Mouse (Mus musculus) embryonic facial prominence, embryonic 14.5 days (tissue): Measurements from ENCODE around the gene Cfc1. TPM values are rescaled to one million over a fixed set of nuclear protein-coding genes. Genes with fewer than 3 reads are reported as not detected.
A peak's percentile ranks its signal among the peaks of the same experiment; 100 is the strongest.
"Not testable (repeated sequence)": the region's sequence is repeated elsewhere in the genome, so short reads cannot be mapped to it uniquely, and the experiment has no call there.

Source experiments
- ATAC-seq: fragments of 200-750 bp; cut with Nextera tagmentation; 2 replicates; pipeline ENCODE4 v1.8.0; 2017; ENCODE audit warnings: low read depth, moderate number of reproducible peaks, moderate TSS enrichment
- DNase-seq: peaks from one replicate; pipeline ENCODE4 v3.0.0-alpha.2; 2015; ENCODE audit warnings: low spot score
- H3K27ac ChIP-seq: fragments of 300-500 bp; sonication (generic); replicated peaks from 2 replicates; pipeline ENCODE4 v1.5.1; 2014; ENCODE audit warnings: low read depth, mild to moderate bottlenecking, low read length, moderate library complexity
- H3K27me3 ChIP-seq: fragments of 300-500 bp; sonication (generic); replicated peaks from 2 replicates; pipeline ENCODE4 v1.6.1; 2014; ENCODE audit warnings: low read length; ENCODE audit not compliant: control insufficient read depth, insufficient read depth
- H3K36me3 ChIP-seq: fragments of 300-500 bp; sonication (generic); 2 replicates; pipeline ENCODE4 v1.6.1; 2014; ENCODE audit warnings: low read length, mixed read lengths; ENCODE audit not compliant: control insufficient read depth, insufficient read depth
- H3K4me1 ChIP-seq: fragments of 300-500 bp; sonication (generic); 2 replicates; pipeline ENCODE4 v1.6.1; 2014; ENCODE audit warnings: antibody characterized with exemption, low read length; ENCODE audit not compliant: control insufficient read depth, insufficient read depth
- H3K4me2 ChIP-seq: fragments of 300-500 bp; sonication (generic); 2 replicates; pipeline ENCODE4 v1.6.1; 2014; ENCODE audit warnings: low read depth, mild to moderate bottlenecking, low read length, moderate library complexity, mixed read lengths
- H3K4me3 ChIP-seq: fragments of 300-500 bp; sonication (generic); 2 replicates; pipeline ENCODE4 v1.5.1; 2014; ENCODE audit warnings: low read depth, mild to moderate bottlenecking, low read length
- H3K9ac ChIP-seq: fragments of 300-500 bp; sonication (generic); 2 replicates; pipeline ENCODE4 v1.6.1; 2014; ENCODE audit warnings: low read depth, mild to moderate bottlenecking, low read length, moderate library complexity, mixed read lengths
- H3K9me3 ChIP-seq: fragments of 300-500 bp; sonication (generic); 2 replicates; pipeline ENCODE4 v1.6.1; 2016; ENCODE audit warnings: low read length; ENCODE audit not compliant: control insufficient read depth
- WGBS: fragments of 180-500 bp; shearing (Covaris S2); extraction: QIAGEN DNeasy Blood & Tissue Kit; methylation state at CpG from one replicate; pipeline ENCODE4 v1.1.7; 2014; 5-methylcytosine and 5-hydroxymethylcytosine counted together
- polyA plus RNA-seq: library from polyadenylated mRNA; unstranded; fragments of >200 nt; fragmentation: Nextera tagmentation; extraction: Ambion mirVana; gene quantifications from 2 replicates; pipeline ENCODE4 v1.2.1, GENCODE M21; 2014

Cfc1 gene
- polyA plus RNA-seq, 1 experiment from 2014 or later = 0.35 TPM

- Histone ChIP-seq H3K27ac (no peak overlapping the region), H3K9ac (no peak overlapping the region), H3K9me3 (no peaks in the 10 kb centered on the region), H3K4me3 (peak overlapping the region; percentile 13; the same call in 1 of the 2 replicates), H3K4me2 (peak overlapping the region; percentile 42), H3K4me1 (0 out of 2 replicates have a peak, but pooled peaks cover 6% of the 10 kb centered on the region), H3K36me3 (no peaks in the 10 kb centered on the region), H3K27me3 (no peaks in the 10 kb centered on the region)
- WGBS = under 1% methylated on average over 7 of the region's 7 CpGs
- DNase-seq = peak; percentile 16
- ATAC-seq = 0 out of 2 replicates have a peak, but pooled peaks have one; percentile 26
Measured at GRCm38 (mm10) chr1:34510575-34510981, 24.9 kb upstream of the Cfc1 start.

- Histone ChIP-seq H3K9me3 (no peaks in the 10 kb centered on the region), H3K4me2 (no peak overlapping the region), H3K9ac (no peak overlapping the region), H3K27ac (no peak overlapping the region), H3K4me1 (0 out of 2 replicates have a peak, but pooled peaks cover 6% of the 10 kb centered on the region), H3K36me3 (no peaks in the 10 kb centered on the region), H3K27me3 (no peaks in the 10 kb centered on the region), H3K4me3 (no peak overlapping the region)
- WGBS = 12% methylated on average over 3 of the region's 3 CpGs
- DNase-seq (peak; percentile 8), ATAC-seq (no peak)
Measured at GRCm38 (mm10) chr1:34511027-34511426, 24.4 kb upstream of the Cfc1 start.

GRCm38 (mm10) chr1:34513068-34513467, 22.4 kb upstream of the Cfc1 start:
- Histone ChIP-seq H3K9me3 (no peaks in the 10 kb centered on the region), H3K4me1 (0 out of 2 replicates have a peak, but pooled peaks cover 6% of the 10 kb centered on the region), H3K36me3 (no peaks in the 10 kb centered on the region), H3K4me3 (no peak overlapping the region), H3K4me2 (no peak overlapping the region), H3K9ac (no peak overlapping the region), H3K27me3 (no peaks in the 10 kb centered on the region), H3K27ac (no peak overlapping the region)
- WGBS = 82% methylated on average over 4 of the region's 4 CpGs
- DNase-seq (no peak), ATAC-seq (no peak)

- Histone ChIP-seq H3K4me1 (no peaks in the 10 kb centered on the region), H3K4me3 (no peak overlapping the region), H3K27ac (no peak overlapping the region), H3K4me2 (no peak overlapping the region), H3K27me3 (no peaks in the 10 kb centered on the region), H3K36me3 (no peaks in the 10 kb centered on the region), H3K9ac (no peak overlapping the region), H3K9me3 (no peaks in the 10 kb centered on the region)
- DNase-seq = peak; percentile 19
- WGBS = 37% methylated on average over 5 of the region's 5 CpGs
- no peak for ATAC-seq
Measured at GRCm38 (mm10) chr1:34516595-34516994, 18.9 kb upstream of the Cfc1 start.

GRCm38 (mm10) chr1:34517297-34517696, 18.2 kb upstream of the Cfc1 start:
- not testable (repeated sequence) for ATAC-seq, H3K9ac ChIP-seq, H3K36me3 ChIP-seq, H3K4me2 ChIP-seq, H3K4me1 ChIP-seq, H3K27ac ChIP-seq, H3K27me3 ChIP-seq, H3K4me3 ChIP-seq, H3K9me3 ChIP-seq, DNase-seq
- 37% methylated on average over 5 of the region's 6 CpGs for WGBS

- H3K9ac ChIP-seq, DNase-seq, H3K4me1 ChIP-seq, H3K9me3 ChIP-seq, ATAC-seq, H3K27me3 ChIP-seq, H3K4me2 ChIP-seq, H3K27ac ChIP-seq, H3K36me3 ChIP-seq, H3K4me3 ChIP-seq: not testable (repeated sequence)
- WGBS = 41% methylated on average over 1 of the region's 1 CpGs
Measured at GRCm38 (mm10) chr1:34517797-34518196, 17.7 kb upstream of the Cfc1 start.

- Histone ChIP-seq H3K9me3 (no peaks in the 10 kb centered on the region), H3K4me2 (no peak overlapping the region), H3K27me3 (no peaks in the 10 kb centered on the region), H3K4me3 (no peak overlapping the region), H3K27ac (no peak overlapping the region), H3K4me1 (no peaks in the 10 kb centered on the region), H3K36me3 (no peaks in the 10 kb centered on the region), H3K9ac (no peak overlapping the region)
- DNase-seq (no peak), ATAC-seq (no peak)
- 72% methylated on average over 1 of the region's 1 CpGs for WGBS
Measured at GRCm38 (mm10) chr1:34518259-34518658, 17.2 kb upstream of the Cfc1 start.

GRCm38 (mm10) chr1:34522205-34522849, 13.1 kb upstream of the Cfc1 start:
- Histone ChIP-seq H3K27ac (no peak overlapping the region), H3K4me3 (no peak overlapping the region), H3K9me3 (no peaks in the 10 kb centered on the region), H3K4me1 (no peaks in the 10 kb centered on the region), H3K4me2 (no peak overlapping the region), H3K9ac (no peak overlapping the region), H3K27me3 (no peaks in the 10 kb centered on the region), H3K36me3 (no peaks in the 10 kb centered on the region)
- DNase-seq = no peak
- WGBS = 78% methylated on average over 6 of the region's 6 CpGs
- ATAC-seq = no peak

- Histone ChIP-seq H3K9me3 (no peaks in the 10 kb centered on the region), H3K4me2 (no peak overlapping the region), H3K4me1 (no peaks in the 10 kb centered on the region), H3K27me3 (no peaks in the 10 kb centered on the region), H3K36me3 (no peaks in the 10 kb centered on the region), H3K4me3 (no peak overlapping the region), H3K9ac (no peak overlapping the region), H3K27ac (no peak overlapping the region)
- 81% methylated on average over 3 of the region's 3 CpGs for WGBS
- DNase-seq = no peak
- no peak for ATAC-seq
Measured at GRCm38 (mm10) chr1:34522850-34523244, 12.6 kb upstream of the Cfc1 start.
